Mouse (Mus musculus) intestine, postnatal 0 days (tissue): ENCODE data around the gene Eri3. TPM values are rescaled to one million over a fixed set of nuclear protein-coding genes. Genes with fewer than 3 reads are reported as not detected.

Experiments used
- ATAC-seq: fragments of 200-750 bp; cut with Nextera tagmentation; 2 replicates; pipeline ENCODE4 v1.8.0; 2017; ENCODE audit warnings: mild to moderate bottlenecking, moderate TSS enrichment, moderate library complexity
- H3K27ac ChIP-seq: fragments of 300-500 bp; sonication (generic); 2 replicates; pipeline ENCODE4 v1.5.1; 2014; ENCODE audit warnings: mild to moderate bottlenecking, low read depth, low read length, moderate library complexity
- H3K27me3 ChIP-seq: fragments of 300-500 bp; sonication (generic); replicated peaks from 2 replicates; pipeline ENCODE4 v1.6.1; 2014; ENCODE audit warnings: low read length, mixed read lengths; ENCODE audit not compliant: control insufficient read depth, insufficient read depth
- H3K36me3 ChIP-seq: fragments of 300-500 bp; sonication (generic); 2 replicates; pipeline ENCODE4 v1.6.1; 2014; ENCODE audit warnings: mild to moderate bottlenecking, moderate library complexity; ENCODE audit not compliant: control insufficient read depth, insufficient read depth
- H3K4me1 ChIP-seq: fragments of 300-500 bp; sonication (generic); replicated peaks from 2 replicates; pipeline ENCODE4 v1.6.1; 2014; ENCODE audit warnings: antibody characterized with exemption, low read length, mixed read lengths; ENCODE audit not compliant: control insufficient read depth, insufficient read depth
- H3K4me2 ChIP-seq: fragments of 300-500 bp; sonication (generic); replicated peaks from 2 replicates; pipeline ENCODE4 v1.6.1; 2014; ENCODE audit warnings: low read depth, mild to moderate bottlenecking, moderate library complexity
- H3K4me3 ChIP-seq: fragments of 300-500 bp; sonication (generic); 2 replicates; pipeline ENCODE4 v1.5.1; 2014; ENCODE audit warnings: low read depth, low read length
- H3K9ac ChIP-seq: fragments of 300-500 bp; sonication (generic); 2 replicates; pipeline ENCODE4 v1.6.1; 2014; ENCODE audit warnings: mild to moderate bottlenecking, low read depth, low read length
- H3K9me3 ChIP-seq: fragments of 300-500 bp; sonication (generic); 2 replicates; pipeline ENCODE4 v1.6.1; 2016; ENCODE audit warnings: mixed run types; ENCODE audit not compliant: control insufficient read depth
- CTCF ChIP-seq: sonication (generic); IDR thresholded peaks from 2 replicates; pipeline ENCODE4 v1.5.1; 2016; ENCODE audit warnings: low read depth, mild to moderate bottlenecking, control low read depth, antibody characterized with exemption, moderate library complexity
- WGBS: fragments of 180-500 bp; shearing (Covaris S2); extraction: QIAGEN DNeasy Blood & Tissue Kit; methylation state at CpG from one replicate; pipeline ENCODE4 v1.1.7; 2014; 5-methylcytosine and 5-hydroxymethylcytosine counted together
- polyA plus RNA-seq: library from polyadenylated mRNA; unstranded; fragments of >200 nt; fragmentation: Nextera tagmentation; extraction: Ambion mirVana; gene quantifications from 2 replicates; pipeline ENCODE4 v1.2.1, GENCODE M21; 2015

Eri3 gene
- polyA plus RNA-seq, 1 experiment from 2014 or later, result 46.3 TPM

GRCm38 (mm10) chr4:117657646-117658045 is 107.5 kb downstream of the Eri3 start:
- Histone ChIP-seq H3K27ac (no peak overlapping the region), H3K9ac (no peak overlapping the region), H3K4me2 (no peak overlapping the region), H3K9me3 (no peaks in the 10 kb centered on the region), H3K4me3 (no peak overlapping the region), H3K27me3 (no peaks in the 10 kb centered on the region), H3K4me1 (no peaks in the 10 kb centered on the region), H3K36me3 (peaks cover 2% of the 10 kb centered on the region; the same call in 1 of the 2 replicates)
- WGBS, result 79% methylated on average over 4 of the region's 4 CpGs
- TF ChIP-seq CTCF, result no peak
- no peak for ATAC-seq

GRCm38 (mm10) chr4:117658582-117659444 is 108.6 kb downstream of the Eri3 start:
- no peaks in the 10 kb centered on the region for H3K9me3 ChIP-seq
- no peak overlapping the region for H3K9ac ChIP-seq
- 35% methylated on average over 14 of the region's 14 CpGs for WGBS
- H3K36me3 ChIP-seq, result peaks cover 3% of the 10 kb centered on the region; the same call in 1 of the 2 replicates
- H3K27ac ChIP-seq, result no peak overlapping the region
- peak; percentile 77 for TF ChIP-seq CTCF
- H3K4me2 ChIP-seq, result no peak overlapping the region
- peak; percentile 72 for ATAC-seq
- no peak overlapping the region for H3K4me3 ChIP-seq
- no peaks in the 10 kb centered on the region for H3K4me1 ChIP-seq
- H3K27me3 ChIP-seq, result no peaks in the 10 kb centered on the region

- H3K4me2 ChIP-seq, result no peak overlapping the region
- no peak for TF ChIP-seq CTCF
- WGBS, result 80% methylated on average over 5 of the region's 5 CpGs
- H3K27ac ChIP-seq, result no peak overlapping the region
- H3K4me3 ChIP-seq, result no peak overlapping the region
- no peak for ATAC-seq
- no peak overlapping the region for H3K9ac ChIP-seq
- H3K36me3 ChIP-seq, result peaks cover 3% of the 10 kb centered on the region; the same call in 1 of the 2 replicates
- no peaks in the 10 kb centered on the region for H3K4me1 ChIP-seq
- H3K27me3 ChIP-seq, result no peaks in the 10 kb centered on the region
- H3K9me3 ChIP-seq, result no peaks in the 10 kb centered on the region
Measured at GRCm38 (mm10) chr4:117660001-117660400, 109.8 kb downstream of the Eri3 start.

- 86% methylated on average over 10 of the region's 10 CpGs for WGBS
- Histone ChIP-seq H3K9me3 (no peaks in the 10 kb centered on the region), H3K4me1 (no peaks in the 10 kb centered on the region), H3K4me3 (no peak overlapping the region), H3K4me2 (no peak overlapping the region), H3K27me3 (no peaks in the 10 kb centered on the region), H3K27ac (no peak overlapping the region), H3K9ac (no peak overlapping the region), H3K36me3 (peaks cover 3% of the 10 kb centered on the region; the same call in 1 of the 2 replicates)
- TF ChIP-seq CTCF, result no peak
- no peak for ATAC-seq
Measured at GRCm38 (mm10) chr4:117664411-117665137, 114.4 kb downstream of the Eri3 start.

- H3K4me2 ChIP-seq, result no peak overlapping the region
- H3K27me3 ChIP-seq, result no peaks in the 10 kb centered on the region
- peaks cover 4% of the 10 kb centered on the region; the same call in 1 of the 2 replicates for H3K36me3 ChIP-seq
- ATAC-seq, result no peak
- TF ChIP-seq CTCF, result no peak
- 86% methylated on average over 7 of the region's 7 CpGs for WGBS
- no peaks in the 10 kb centered on the region for H3K4me1 ChIP-seq
- H3K9ac ChIP-seq, result no peak overlapping the region
- no peak overlapping the region for H3K4me3 ChIP-seq
- no peak overlapping the region for H3K27ac ChIP-seq
- H3K9me3 ChIP-seq, result no peaks in the 10 kb centered on the region
Measured at GRCm38 (mm10) chr4:117665531-117665930, 115.4 kb downstream of the Eri3 start.

GRCm38 (mm10) chr4:117666054-117666453 is 115.9 kb downstream of the Eri3 start:
- no peak for ATAC-seq
- no peaks in the 10 kb centered on the region for H3K9me3 ChIP-seq
- no peak for TF ChIP-seq CTCF
- no peak overlapping the region for H3K27ac ChIP-seq
- peaks cover 6% of the 10 kb centered on the region; the same call in 1 of the 2 replicates for H3K36me3 ChIP-seq
- H3K9ac ChIP-seq, result no peak overlapping the region
- no peak overlapping the region for H3K4me2 ChIP-seq
- H3K27me3 ChIP-seq, result no peaks in the 10 kb centered on the region
- no peaks in the 10 kb centered on the region for H3K4me1 ChIP-seq
- H3K4me3 ChIP-seq, result no peak overlapping the region
- 85% methylated on average over 8 of the region's 8 CpGs for WGBS
